Mouse (Mus musculus): ENCODE results near the gene Dock2. TPM values are rescaled to one million over a fixed set of nuclear protein-coding genes. Genes with fewer than 3 reads are reported as not detected.

Gene Dock2
- total and polyA plus RNA-seq, 2 experiments from 2014 or later: 1.0 to 1.4 TPM

DNA sequence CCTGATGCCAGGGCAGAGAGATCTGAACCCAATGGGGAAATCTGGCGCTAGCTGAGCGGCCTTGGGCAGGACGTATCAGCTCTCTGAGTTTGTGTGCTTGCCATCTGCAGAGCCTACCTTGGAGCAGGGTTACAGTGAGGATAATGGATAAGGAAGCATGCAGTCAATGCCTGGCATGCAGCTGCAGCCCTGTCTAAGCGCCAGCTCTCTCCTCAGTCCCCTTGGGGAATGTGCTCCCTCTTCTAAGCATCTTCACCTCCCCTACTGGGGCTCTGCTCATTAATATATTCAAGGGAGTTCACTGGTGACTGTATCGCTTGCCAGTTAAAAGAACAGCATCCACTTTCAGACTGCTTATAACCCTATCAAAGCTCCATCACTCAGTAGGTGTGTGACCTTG, 439.4 kb downstream of the Dock2 start:
- no peak overlapping the region for H3K4me3 ChIP-seq (ENCODE audit: low read length)
- ATAC-seq (no peak), DNase-seq (ENCODE audit: low spot score) (peak; percentile 51)
- H3K27me3 ChIP-seq (ENCODE audit: insufficient read depth, low read length): no peaks in the 10 kb centered on the region
- no peak overlapping the region for H3K4me2 ChIP-seq (ENCODE audit: low read depth, low read length)
- no peak overlapping the region for H3K9ac ChIP-seq (replicated peaks; ENCODE audit: low read length)
- no peak overlapping the region for H3K27ac ChIP-seq
- WGBS: 33% methylated on average over 5 of the region's 5 CpGs
- H3K9me3 ChIP-seq (ENCODE audit: low read length): no peaks in the 10 kb centered on the region
- H3K36me3 ChIP-seq (ENCODE audit: insufficient read depth, low read length): no peaks in the 10 kb centered on the region
- H3K4me1 ChIP-seq (ENCODE audit: insufficient read depth, low read length): peaks cover 26% of the 10 kb centered on the region
- TF ChIP-seq CTCF (IDR thresholded peaks at IDR 0.05; ENCODE audit: low read depth): no peak

DNA sequence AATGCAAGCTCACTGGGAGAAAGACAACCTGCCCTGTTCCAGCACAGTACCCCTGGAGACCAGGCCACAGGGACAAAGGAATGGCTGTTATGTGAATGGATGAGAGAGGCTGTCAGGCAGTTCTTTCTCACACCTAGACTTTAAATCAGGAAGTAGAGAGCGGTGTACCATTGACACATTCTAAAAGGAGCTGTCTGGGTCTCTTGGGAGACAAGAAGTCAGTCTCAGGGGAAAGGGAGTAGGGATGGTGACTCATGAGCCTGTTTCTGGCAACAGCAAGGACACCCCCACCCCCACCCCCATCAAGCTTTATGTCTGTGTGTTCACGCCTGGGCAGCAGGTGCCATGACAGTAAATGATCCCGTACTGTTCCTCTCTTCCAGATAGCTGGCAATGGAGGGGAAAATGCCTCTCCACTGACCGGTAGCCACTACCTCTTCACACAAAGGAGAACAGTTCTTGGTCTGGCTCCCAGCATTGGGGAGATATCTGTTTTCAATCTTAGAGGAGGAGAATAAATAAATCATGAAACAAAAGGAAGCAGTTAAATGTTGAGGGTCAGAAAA, 439.9 kb downstream of the Dock2 start:
- Histone ChIP-seq H3K9ac (replicated peaks; ENCODE audit: low read length) (no peak overlapping the region), H3K9me3 (ENCODE audit: low read length) (no peaks in the 10 kb centered on the region), H3K4me2 (ENCODE audit: low read depth, low read length) (no peak overlapping the region), H3K27me3 (ENCODE audit: insufficient read depth, low read length) (no peaks in the 10 kb centered on the region), H3K4me3 (ENCODE audit: low read length) (no peak overlapping the region), H3K27ac (no peak overlapping the region), H3K36me3 (ENCODE audit: insufficient read depth, low read length) (no peaks in the 10 kb centered on the region), H3K4me1 (ENCODE audit: insufficient read depth, low read length) (peaks cover 21% of the 10 kb centered on the region)
- ATAC-seq: no peak
- whole genome bisulfite sequencing: 41% methylated on average over 4 of the region's 4 CpGs
- no peak for TF ChIP-seq CTCF (IDR thresholded peaks at IDR 0.05; ENCODE audit: low read depth)
- DNase-seq (ENCODE audit: low spot score): peak; percentile 18

DNA sequence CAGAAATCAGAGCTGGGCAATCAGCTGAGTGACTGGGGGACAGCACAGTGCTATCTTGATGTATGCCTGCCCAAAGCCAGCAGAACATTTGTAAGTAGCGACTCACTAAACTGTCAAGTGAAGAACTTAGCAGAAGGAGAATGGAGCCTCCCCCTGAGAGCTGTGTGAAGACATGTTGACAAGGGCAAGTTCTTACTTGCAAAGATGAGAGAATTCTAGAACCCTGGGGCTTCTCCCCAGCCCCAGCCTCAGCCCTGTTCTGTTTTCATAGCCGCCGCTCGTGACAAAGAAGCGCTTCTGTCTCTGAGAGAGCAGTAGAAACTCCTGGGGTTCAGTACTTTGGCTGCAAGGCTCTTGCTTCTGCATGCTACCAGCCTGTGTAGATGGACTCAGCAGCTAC, 444.0 kb downstream of the Dock2 start:
- Histone ChIP-seq H3K4me2 (ENCODE audit: low read depth, low read length) (no peak overlapping the region), H3K4me3 (ENCODE audit: low read length) (no peak overlapping the region), H3K9ac (replicated peaks; ENCODE audit: low read length) (no peak overlapping the region), H3K9me3 (ENCODE audit: low read length) (no peaks in the 10 kb centered on the region), H3K4me1 (ENCODE audit: insufficient read depth, low read length) (peaks cover 13% of the 10 kb centered on the region), H3K27me3 (ENCODE audit: insufficient read depth, low read length) (no peaks in the 10 kb centered on the region), H3K27ac (no peak overlapping the region), H3K36me3 (ENCODE audit: insufficient read depth, low read length) (no peaks in the 10 kb centered on the region)
- 58% methylated on average over 5 of the region's 5 CpGs for WGBS
- ATAC-seq: no peak
- DNase-seq (ENCODE audit: low spot score): no peak
- TF ChIP-seq CTCF (IDR thresholded peaks at IDR 0.05; ENCODE audit: low read depth): no peak

DNA sequence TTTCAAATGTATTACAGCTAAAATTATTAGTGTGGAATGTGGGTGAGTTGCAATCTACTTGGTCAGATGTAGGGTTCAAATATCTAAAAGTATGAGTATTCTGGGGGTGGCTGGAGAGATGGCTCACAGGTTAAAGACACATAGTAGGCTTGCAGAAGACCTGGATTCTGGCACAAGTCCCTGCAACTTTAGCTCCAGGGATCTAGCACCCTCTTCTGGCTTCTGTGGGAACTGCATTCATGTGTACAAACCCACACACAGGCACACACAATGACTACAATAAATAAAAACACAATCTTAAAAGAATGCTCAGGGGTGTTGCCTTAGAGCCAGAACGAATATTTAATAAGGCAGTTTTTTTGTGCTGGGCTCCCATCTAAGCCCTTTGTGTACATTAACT, 445.8 kb downstream of the Dock2 start:
- Histone ChIP-seq H3K4me2 (ENCODE audit: low read depth, low read length) (no peak overlapping the region), H3K9me3 (ENCODE audit: low read length) (no peaks in the 10 kb centered on the region), H3K36me3 (ENCODE audit: insufficient read depth, low read length) (no peaks in the 10 kb centered on the region), H3K9ac (replicated peaks; ENCODE audit: low read length) (no peak overlapping the region), H3K27me3 (ENCODE audit: insufficient read depth, low read length) (no peaks in the 10 kb centered on the region), H3K4me1 (ENCODE audit: insufficient read depth, low read length) (no peaks in the 10 kb centered on the region), H3K4me3 (ENCODE audit: low read length) (no peak overlapping the region), H3K27ac (no peak overlapping the region)
- TF ChIP-seq CTCF (IDR thresholded peaks at IDR 0.05; ENCODE audit: low read depth): peak; percentile 53
- DNase-seq (ENCODE audit: low spot score) (no peak), ATAC-seq (no peak)
- 80% methylated on average over 1 of the region's 1 CpGs for WGBS

DNA sequence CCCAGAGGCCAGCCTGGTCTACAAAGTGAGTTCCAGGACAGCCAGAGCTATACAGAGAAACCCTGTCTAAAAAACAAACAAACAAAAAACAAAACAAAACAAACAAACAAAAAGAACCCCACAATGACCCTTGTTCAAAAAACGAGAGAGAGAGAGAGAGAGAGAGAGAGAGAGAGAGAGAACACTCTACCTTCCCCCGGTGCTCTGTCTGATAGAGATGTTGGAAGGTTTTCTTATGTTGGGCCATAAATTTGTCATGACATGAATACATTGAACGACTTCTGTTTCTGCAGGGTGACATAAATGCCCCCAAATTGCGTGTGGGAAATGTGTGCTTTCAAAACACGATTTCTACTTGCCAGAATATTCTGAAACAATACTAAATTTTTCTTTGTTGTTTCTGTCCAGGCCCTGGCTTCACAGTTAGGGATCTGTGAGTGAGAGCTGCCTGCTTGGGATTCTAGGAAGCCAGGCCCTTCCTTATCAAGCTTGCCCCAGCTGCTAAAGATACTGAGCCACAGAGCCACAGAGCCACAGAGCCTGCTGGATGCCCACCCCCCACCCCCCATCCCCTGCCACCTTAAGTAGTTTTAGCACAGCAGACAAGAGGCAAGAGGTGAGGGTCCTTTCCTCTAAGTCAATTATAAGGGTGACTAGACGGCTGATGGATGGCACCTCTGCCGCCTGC, 451.2 kb downstream of the Dock2 start:
- no peak for ATAC-seq
- no peak overlapping the region for H3K4me2 ChIP-seq (ENCODE audit: low read depth, low read length)
- 66% methylated on average over 7 of the region's 7 CpGs for WGBS
- H3K36me3 ChIP-seq (ENCODE audit: insufficient read depth, low read length): no peaks in the 10 kb centered on the region
- no peaks in the 10 kb centered on the region for H3K9me3 ChIP-seq (ENCODE audit: low read length)
- no peak for TF ChIP-seq CTCF (IDR thresholded peaks at IDR 0.05; ENCODE audit: low read depth)
- no peak overlapping the region for H3K27ac ChIP-seq
- no peak overlapping the region for H3K9ac ChIP-seq (replicated peaks; ENCODE audit: low read length)
- H3K4me3 ChIP-seq (ENCODE audit: low read length): no peak overlapping the region
- no peaks in the 10 kb centered on the region for H3K27me3 ChIP-seq (ENCODE audit: insufficient read depth, low read length)
- no peaks in the 10 kb centered on the region for H3K4me1 ChIP-seq (ENCODE audit: insufficient read depth, low read length)
- DNase-seq (ENCODE audit: low spot score): no peak

DNA sequence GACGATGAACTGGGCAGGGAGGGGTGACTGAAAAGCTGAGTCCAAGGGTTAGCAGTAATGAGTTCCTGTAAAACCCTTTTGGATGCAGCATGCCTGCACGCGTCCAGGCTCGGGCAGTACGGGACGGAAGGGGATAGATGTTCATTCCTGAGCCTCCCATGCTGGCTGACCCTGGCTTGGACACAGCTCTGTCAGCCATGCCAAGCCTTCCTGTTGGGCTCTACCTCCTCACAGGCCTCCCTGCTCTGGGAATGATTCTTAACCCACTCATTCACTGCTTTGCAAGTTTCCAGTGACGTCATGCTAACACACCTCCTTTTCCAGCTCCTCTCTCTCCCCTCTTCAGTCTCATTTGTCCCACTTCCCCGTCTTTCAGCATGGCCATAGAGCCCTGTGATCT, 460.0 kb downstream of the Dock2 start:
- ATAC-seq (no peak), DNase-seq (ENCODE audit: low spot score) (no peak)
- Histone ChIP-seq H3K36me3 (ENCODE audit: insufficient read depth, low read length) (no peaks in the 10 kb centered on the region), H3K4me2 (ENCODE audit: low read depth, low read length) (no peak overlapping the region), H3K9me3 (ENCODE audit: low read length) (no peaks in the 10 kb centered on the region), H3K9ac (replicated peaks; ENCODE audit: low read length) (no peak overlapping the region), H3K27ac (no peak overlapping the region), H3K4me3 (ENCODE audit: low read length) (no peak overlapping the region), H3K4me1 (ENCODE audit: insufficient read depth, low read length) (no peaks in the 10 kb centered on the region), H3K27me3 (ENCODE audit: insufficient read depth, low read length) (no peaks in the 10 kb centered on the region)
- 68% methylated on average over 8 of the region's 8 CpGs for WGBS
- TF ChIP-seq CTCF (IDR thresholded peaks at IDR 0.05; ENCODE audit: low read depth): no peak

DNA sequence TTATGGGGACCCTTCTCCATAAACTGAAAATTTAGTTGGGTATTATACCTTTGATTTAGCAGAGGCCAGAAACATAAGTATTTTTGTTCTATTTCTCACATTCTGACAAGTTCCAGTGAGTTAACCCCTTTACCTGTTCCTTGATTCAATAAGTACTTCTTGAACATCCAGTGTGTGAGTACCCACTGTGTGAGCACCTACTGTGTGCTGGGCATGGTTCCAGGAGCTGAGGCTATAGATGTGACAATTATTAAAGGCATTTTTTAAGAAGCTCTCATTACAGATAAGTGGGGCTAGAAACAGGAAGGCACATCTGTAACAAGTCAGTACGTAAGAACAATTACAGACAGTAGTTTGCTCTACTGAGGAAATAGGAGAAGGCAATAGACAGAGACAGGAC, 464.4 kb downstream of the Dock2 start:
- Histone ChIP-seq H3K4me2 (ENCODE audit: low read depth, low read length) (no peak overlapping the region), H3K27ac (no peak overlapping the region), H3K9ac (replicated peaks; ENCODE audit: low read length) (no peak overlapping the region), H3K4me1 (ENCODE audit: insufficient read depth, low read length) (peaks cover 6% of the 10 kb centered on the region; the same call in 1 of the 2 replicates), H3K4me3 (ENCODE audit: low read length) (no peak overlapping the region), H3K9me3 (ENCODE audit: low read length) (no peaks in the 10 kb centered on the region), H3K36me3 (ENCODE audit: insufficient read depth, low read length) (no peaks in the 10 kb centered on the region), H3K27me3 (ENCODE audit: insufficient read depth, low read length) (no peaks in the 10 kb centered on the region)
- ATAC-seq (no peak), DNase-seq (ENCODE audit: low spot score) (no peak)
- 83% methylated on average over 1 of the region's 1 CpGs for WGBS
- TF ChIP-seq CTCF (IDR thresholded peaks at IDR 0.05; ENCODE audit: low read depth): no peak

Data from hindbrain, postnatal 0 days (tissue).